Mouse (Mus musculus): ENCODE results near the gene Haghl. TPM values are rescaled to one million over a fixed set of nuclear protein-coding genes. Genes with fewer than 3 reads are reported as not detected.
"Not testable (repeated sequence)": the region's sequence is repeated elsewhere in the genome, so short reads cannot be mapped to it uniquely, and the experiment has no call there.

The Haghl gene
- polyA plus RNA-seq, 1 experiment from 2014 or later, result 100 TPM

GRCm38 (mm10) chr17:25809606-25810340, 24.3 kb upstream of the Haghl start:
- ATAC-seq (ENCODE audit: low FRiP score), result peak; percentile 67
- peaks cover 20% of the 10 kb centered on the region for H3K27me3 ChIP-seq
- WGBS, result 11% methylated on average over 25 of the region's 25 CpGs

DNA sequence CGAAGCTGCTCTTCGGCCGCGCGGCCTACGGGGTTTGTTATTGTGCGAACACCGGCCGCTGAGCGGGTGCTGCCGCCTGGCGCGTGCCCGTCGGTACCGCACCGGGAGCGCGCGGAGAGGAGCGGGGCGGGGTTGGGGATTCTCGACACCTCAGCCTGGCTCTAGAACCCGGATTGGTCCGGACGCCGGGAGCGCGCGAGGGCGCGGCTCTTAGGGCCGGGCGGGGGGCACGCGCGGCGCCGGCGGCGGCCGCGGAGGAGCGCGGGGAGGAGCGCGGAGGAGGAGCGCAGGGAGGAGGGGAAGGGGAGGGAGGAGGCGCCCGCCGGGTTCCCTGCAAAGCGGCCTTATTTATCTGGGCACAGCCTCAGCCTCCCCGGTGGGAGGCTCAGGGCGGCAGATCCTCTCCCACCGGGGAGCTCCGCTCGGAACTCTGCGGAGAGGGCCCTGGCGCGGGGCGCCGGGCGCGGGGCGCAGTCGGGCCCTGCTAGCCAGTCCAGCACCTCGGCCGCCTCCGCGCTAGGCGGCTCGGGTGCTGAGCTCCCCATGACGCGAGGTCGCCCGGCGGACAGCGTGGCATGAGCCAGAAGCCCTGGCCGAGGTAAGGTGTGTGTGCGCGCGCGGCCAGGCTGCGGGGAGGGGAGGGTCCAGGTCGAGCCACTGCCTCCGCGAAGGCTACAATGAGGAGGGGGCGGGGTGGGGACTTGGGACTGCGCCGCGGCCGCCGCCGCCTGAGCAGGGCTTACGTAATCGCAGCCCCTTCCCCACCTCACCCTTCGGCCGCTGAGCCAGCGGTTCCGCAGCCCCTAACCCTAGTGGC, 23.5 kb upstream of the Haghl start, which contains the start of gene Fbxl16:
TSS of gene Fbxl16 (plus strand) at position 297 of the 817 bp plus-strand sequence.
- Histone ChIP-seq H3K27me3 (peaks cover 20% of the 10 kb centered on the region), H3K4me3 (replicated peaks) (peak within 1 kb of the TSS; percentile 85), H3K4me1 (peaks cover 47% of the 10 kb centered on the region), H3K9me3 (no peaks in the 10 kb centered on the region), H3K36me3 (replicated peaks) (no peaks in the 10 kb centered on the region), H3K4me2 (peak within 1 kb of the TSS; percentile 80), H3K27ac (peak within 1 kb of the TSS; percentile 97), H3K9ac (peak within 1 kb of the TSS; percentile 97)
- under 1% methylated on average over 76 of the region's 100 CpGs for WGBS
- ATAC-seq (ENCODE audit: low FRiP score), result peak; percentile 86

More at GRCm38 (mm10) chr17:25809606-25810340, 24.3 kb upstream of the Haghl start:
- Histone ChIP-seq H3K9me3 (no peaks in the 10 kb centered on the region), H3K36me3 (replicated peaks) (no peaks in the 10 kb centered on the region), H3K9ac (peak overlapping the region; percentile 97), H3K4me3 (replicated peaks) (peak overlapping the region; percentile 85), H3K4me2 (peak overlapping the region; percentile 80), H3K27ac (peak overlapping the region; percentile 97), H3K4me1 (peaks cover 44% of the 10 kb centered on the region)

- Histone ChIP-seq H3K4me1 (peaks cover 51% of the 10 kb centered on the region), H3K4me3 (replicated peaks) (peak overlapping the region; percentile 85), H3K4me2 (peak overlapping the region; percentile 80), H3K27ac (peak overlapping the region; percentile 97), H3K9ac (peak overlapping the region; percentile 97), H3K9me3 (no peaks in the 10 kb centered on the region), H3K36me3 (replicated peaks) (no peaks in the 10 kb centered on the region), H3K27me3 (peaks cover 20% of the 10 kb centered on the region)
- ATAC-seq (ENCODE audit: low FRiP score), result 0 out of 2 replicates have a peak, but pooled peaks have one; percentile 0
- WGBS, result 35% methylated on average over 5 of the region's 5 CpGs
These were observed 22.6 kb upstream of the Haghl start for GRCm38 (mm10) chr17:25808028-25808427.

DNA sequence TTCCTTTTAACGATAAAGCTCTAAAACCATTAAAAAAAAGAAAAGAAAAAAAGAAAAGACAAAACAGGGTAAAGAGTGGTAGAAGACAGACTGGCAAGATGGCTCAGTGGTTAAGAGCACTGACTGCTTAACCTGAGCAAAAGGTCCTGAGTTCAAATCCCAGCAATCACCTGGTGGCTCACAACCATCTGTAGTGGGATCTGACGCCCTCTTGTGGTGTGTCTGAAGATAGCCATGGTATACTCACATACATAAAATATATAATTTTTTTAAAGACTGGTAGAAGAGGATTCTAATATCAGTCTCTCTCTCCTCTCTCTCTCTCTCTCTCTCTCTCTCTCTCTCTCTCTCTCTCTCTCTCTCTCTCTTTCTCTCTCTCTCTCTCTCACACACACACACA, 22.0 kb upstream of the Haghl start:
- H3K9ac ChIP-seq; H3K9me3 ChIP-seq; H3K27ac ChIP-seq; H3K36me3 ChIP-seq (replicated peaks); H3K4me3 ChIP-seq (replicated peaks); ATAC-seq (ENCODE audit: low FRiP score); H3K4me2 ChIP-seq: not testable (repeated sequence)
- peaks cover 51% of the 10 kb centered on the region for H3K4me1 ChIP-seq
- peaks cover 14% of the 10 kb centered on the region for H3K27me3 ChIP-seq
- 40% methylated on average over 2 of the region's 2 CpGs for WGBS

DNA sequence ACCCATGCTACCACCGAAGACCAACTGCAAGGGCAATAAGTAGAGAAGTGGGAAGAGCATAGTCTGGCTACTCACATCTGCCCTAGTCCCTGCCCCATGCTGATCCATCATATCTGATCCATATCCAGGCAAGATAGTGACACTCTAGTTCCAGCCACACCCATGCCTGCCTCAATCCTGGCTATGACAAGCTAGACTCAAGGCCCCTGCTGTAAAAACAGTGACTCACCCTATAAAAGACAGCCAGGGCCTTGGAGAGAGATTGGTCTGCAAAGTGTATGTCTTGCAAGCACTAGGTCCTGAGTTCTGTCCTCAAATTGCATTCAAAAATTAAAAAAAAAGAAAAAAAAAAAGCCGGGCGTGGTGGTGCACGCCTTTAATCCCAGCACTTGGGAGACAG, 21.0 kb upstream of the Haghl start:
- Histone ChIP-seq H3K4me1 (peaks cover 54% of the 10 kb centered on the region), H3K9ac (no peak overlapping the region), H3K36me3 (replicated peaks) (no peaks in the 10 kb centered on the region), H3K4me2 (no peak overlapping the region), H3K27me3 (peaks cover 8% of the 10 kb centered on the region; the same call in 1 of the 2 replicates), H3K4me3 (replicated peaks) (no peak overlapping the region), H3K9me3 (no peaks in the 10 kb centered on the region), H3K27ac (no peak overlapping the region)
- WGBS, result 86% methylated on average over 4 of the region's 4 CpGs
- ATAC-seq (ENCODE audit: low FRiP score), result no peak

GRCm38 (mm10) chr17:25802825-25803517, 17.5 kb upstream of the Haghl start:
- no peaks in the 10 kb centered on the region for H3K9me3 ChIP-seq
- peak overlapping the region; percentile 40 for H3K4me2 ChIP-seq
- H3K4me3 ChIP-seq (replicated peaks), result peak overlapping the region; percentile 7; the same call in 1 of the 2 replicates
- H3K27ac ChIP-seq, result peak overlapping the region; percentile 94
- 0 out of 2 replicates have a peak, but pooled peaks cover 3% of the 10 kb centered on the region for H3K27me3 ChIP-seq
- WGBS, result 9% methylated on average over 10 of the region's 10 CpGs
- no peaks in the 10 kb centered on the region for H3K36me3 ChIP-seq (replicated peaks)
- peaks cover 26% of the 10 kb centered on the region for H3K4me1 ChIP-seq
- peak; percentile 93 for ATAC-seq (ENCODE audit: low FRiP score)
- no peak overlapping the region; the same call in 1 of the 2 replicates for H3K9ac ChIP-seq

- Histone ChIP-seq H3K9me3 (no peaks in the 10 kb centered on the region), H3K9ac (no peak overlapping the region), H3K27ac (no peak overlapping the region), H3K4me1 (peaks cover 39% of the 10 kb centered on the region), H3K4me3 (replicated peaks) (no peak overlapping the region), H3K4me2 (no peak overlapping the region), H3K36me3 (replicated peaks) (no peaks in the 10 kb centered on the region), H3K27me3 (0 out of 2 replicates have a peak, but pooled peaks cover 3% of the 10 kb centered on the region)
- 6% methylated on average over 6 of the region's 6 CpGs for WGBS
- no peak for ATAC-seq (ENCODE audit: low FRiP score)
These were observed 15.6 kb upstream of the Haghl start for GRCm38 (mm10) chr17:25801029-25801428.

- peak within 1 kb of the TSS; percentile 97 for H3K27ac ChIP-seq
- WGBS, result under 1% methylated on average over 34 of the region's 35 CpGs
- H3K4me2 ChIP-seq, result peak within 1 kb of the TSS; percentile 93
- ATAC-seq (ENCODE audit: low FRiP score), result peak; percentile 82
- peak within 1 kb of the TSS; percentile 82 for H3K4me3 ChIP-seq (replicated peaks)
- H3K9ac ChIP-seq, result peak within 1 kb of the TSS; percentile 80
- H3K36me3 ChIP-seq (replicated peaks), result no peaks in the 10 kb centered on the region
- H3K9me3 ChIP-seq, result no peaks in the 10 kb centered on the region
- 0 out of 2 replicates have a peak, but pooled peaks cover 3% of the 10 kb centered on the region for H3K27me3 ChIP-seq
- H3K4me1 ChIP-seq, result peaks cover 53% of the 10 kb centered on the region
These were observed 11.5 kb upstream of the Haghl start, which contains the start of gene Metrn for GRCm38 (mm10) chr17:25796951-25797369. Metrn (minus strand) TSS chr17:25797136.

DNA sequence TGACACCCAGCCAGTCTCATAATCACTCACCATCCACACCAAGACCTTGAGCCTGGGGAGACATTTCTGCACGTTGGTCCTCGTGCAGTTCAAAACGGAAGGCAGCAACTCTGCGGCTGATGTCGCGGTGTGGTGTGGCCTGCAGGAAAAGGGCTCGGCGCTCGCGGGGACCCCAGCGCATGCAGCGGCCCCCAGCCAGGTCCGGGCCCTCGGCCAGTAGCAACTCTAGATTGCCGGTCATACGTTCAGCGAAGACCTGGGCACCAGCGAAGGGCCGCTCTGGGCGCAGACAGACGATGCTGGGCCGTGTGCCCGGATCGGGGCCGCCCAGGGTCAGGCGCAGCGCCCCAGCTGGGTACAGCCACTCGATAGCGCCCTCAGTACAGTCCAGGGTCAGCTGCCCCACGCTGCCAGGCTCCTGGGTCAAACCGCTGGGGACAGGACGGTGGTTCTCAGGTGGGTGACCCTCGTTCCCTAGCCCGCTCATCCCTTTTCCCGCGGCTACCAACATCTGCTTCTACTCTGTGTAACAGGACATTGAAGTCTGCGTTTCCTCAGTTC, 10.8 kb upstream of the Haghl start:
- Histone ChIP-seq H3K27me3 (no peaks in the 10 kb centered on the region), H3K4me2 (peak overlapping the region; percentile 93), H3K9me3 (no peaks in the 10 kb centered on the region), H3K4me1 (peaks cover 56% of the 10 kb centered on the region), H3K27ac (peak overlapping the region; percentile 97), H3K4me3 (replicated peaks) (peak overlapping the region; percentile 82), H3K9ac (peak overlapping the region; percentile 80), H3K36me3 (replicated peaks) (no peaks in the 10 kb centered on the region)
- under 1% methylated on average over 37 of the region's 37 CpGs for WGBS
- ATAC-seq (ENCODE audit: low FRiP score), result no peak

- no peaks in the 10 kb centered on the region for H3K9me3 ChIP-seq
- H3K9ac ChIP-seq, result peak within 1 kb of the TSS; percentile 80
- H3K4me1 ChIP-seq, result peaks cover 63% of the 10 kb centered on the region
- WGBS, result 3% methylated on average over 6 of the region's 6 CpGs
- no peak for ATAC-seq (ENCODE audit: low FRiP score)
- peak within 1 kb of the TSS; percentile 82 for H3K4me3 ChIP-seq (replicated peaks)
- peak within 1 kb of the TSS; percentile 93 for H3K4me2 ChIP-seq
- no peaks in the 10 kb centered on the region for H3K27me3 ChIP-seq
- H3K36me3 ChIP-seq (replicated peaks), result no peaks in the 10 kb centered on the region; the same call in 1 of the 2 replicates
- H3K27ac ChIP-seq, result peak within 1 kb of the TSS; percentile 97
These were observed 10.2 kb upstream of the Haghl start, which contains the start of gene AC134908.4 for GRCm38 (mm10) chr17:25795609-25796092. AC134908.4 (minus strand) TSS chr17:25795659.

- Histone ChIP-seq H3K36me3 (replicated peaks) (no peaks in the 10 kb centered on the region; the same call in 1 of the 2 replicates), H3K27me3 (no peaks in the 10 kb centered on the region), H3K4me3 (replicated peaks) (peak overlapping the region; percentile 82), H3K9ac (peak overlapping the region; percentile 80), H3K4me2 (peak overlapping the region; percentile 93), H3K4me1 (peaks cover 65% of the 10 kb centered on the region), H3K9me3 (no peaks in the 10 kb centered on the region), H3K27ac (peak overlapping the region; percentile 97)
- WGBS, result 47% methylated on average over 17 of the region's 17 CpGs
- no peak for ATAC-seq (ENCODE audit: low FRiP score)
These were observed 9.5 kb upstream of the Haghl start for GRCm38 (mm10) chr17:25794998-25795397.
